Mouse (Mus musculus) monocyte, adult 59 days (primary cell): ENCODE data around the gene Mgmt. TPM values are rescaled to one million over a fixed set of nuclear protein-coding genes. Genes with fewer than 3 reads are reported as not detected.

Experiments used
- total RNA-seq, 2 experiments: library from RNA; stranded (reverse); gene quantifications; one replicate each; pipeline ENCODE4 v1.2.4; 2023

Gene Mgmt
- total RNA-seq: under 1 TPM; 0.70 to 0.71 TPM

GRCm38 (mm10) chr7:136894106-136894986 lies at the start of gene Mgmt:
Gene Mgmt (plus strand): TSS chr7:136894614.

